Mouse (Mus musculus): ENCODE data around the gene Il10rb.

DNA sequence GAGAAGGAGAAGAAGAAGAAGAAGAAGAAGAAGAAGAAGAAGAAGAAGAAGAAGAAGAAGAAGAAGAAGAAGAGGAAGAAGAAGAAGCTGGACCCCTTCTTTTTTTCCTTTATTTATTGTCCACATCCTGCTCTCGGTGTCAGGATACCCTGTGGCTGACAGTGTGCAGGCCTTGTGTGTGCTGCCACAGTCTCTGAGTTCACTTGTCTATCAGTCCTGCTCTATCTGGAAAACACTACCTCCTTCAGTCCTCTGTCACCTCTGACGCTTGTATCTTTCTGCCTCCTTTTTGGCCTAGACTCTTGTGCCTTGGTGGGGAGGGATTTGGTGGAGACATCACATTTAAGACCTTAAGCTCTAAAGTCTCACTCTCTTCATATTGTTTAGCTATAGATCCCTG, 57.4 kb downstream of the Il10rb start:
- TF ChIP-seq POLR2A (IDR thresholded peaks at IDR 0.05; ENCODE audit: borderline replicate concordance, extremely low read depth, low read depth, low read length): no peak
- no peak for TF ChIP-seq CTCF (IDR thresholded peaks at IDR 0.05; ENCODE audit: insufficient read depth, low read length)

Data from lung, adult 2 months (tissue).